Mouse (Mus musculus) granulocyte monocyte progenitor cell, adult 5-6 weeks (primary cell): ENCODE measurements around the gene Slc37a1. TPM values are rescaled to one million over a fixed set of nuclear protein-coding genes. Genes with fewer than 3 reads are reported as not detected.
A peak's percentile ranks its signal among the peaks of the same experiment; 100 is the strongest.

Experiments
- ATAC-seq: replicated peaks from 2 replicates; pipeline ENCODE4 v1.8.0; 2016; ENCODE audit warnings: mild to moderate bottlenecking, moderate TSS enrichment, inconsistent platforms; ENCODE audit not compliant: poor library complexity, severe bottlenecking
- total RNA-seq, 2 experiments: library from RNA; stranded (forward) in 1 of 2; stranded (reverse) in 1 of 2; fragments of 200-712, 200-1000 nt in 1 of 2; fragments of >200 nt in 1 of 2; fragmentation: Nextera tagmentation in 1 of 2; gene quantifications; 2 replicates each; pipeline ENCODE4 v1.2.3; 2014 to 2017

The Slc37a1 gene
- total RNA-seq (2014; fragmentation: Nextera tagmentation) (6.2 and 8.0 TPM in 2 replicates), total RNA-seq (2017) (7.4 and 8.4 TPM in 2 replicates)

- no peak for ATAC-seq
Observed at GRCm38 (mm10) chr17:31286492-31286891, at the start of gene Slc37a1. Slc37a1 (plus strand) TSS chr17:31286792.

- no peak for ATAC-seq
Observed at GRCm38 (mm10) chr17:31238234-31239020, 48.2 kb upstream of the Slc37a1 start.

- no peak for ATAC-seq
Observed at GRCm38 (mm10) chr17:31241156-31241555, 45.4 kb upstream of the Slc37a1 start.

- ATAC-seq: no peak
Observed at GRCm38 (mm10) chr17:31242764-31243163, 43.8 kb upstream of the Slc37a1 start.

- peak; percentile 27; the same call in 1 of the 2 replicates for ATAC-seq
Observed at GRCm38 (mm10) chr17:31245321-31245720, 41.3 kb upstream of the Slc37a1 start.

GRCm38 (mm10) chr17:31247144-31247543, 39.4 kb upstream of the Slc37a1 start:
- no peak for ATAC-seq

GRCm38 (mm10) chr17:31253951-31254350, 32.6 kb upstream of the Slc37a1 start:
- ATAC-seq: no peak

GRCm38 (mm10) chr17:31254463-31254931, 32.1 kb upstream of the Slc37a1 start:
- peak; percentile 86 for ATAC-seq

GRCm38 (mm10) chr17:31257149-31257548, 29.4 kb upstream of the Slc37a1 start:
- no peak for ATAC-seq

GRCm38 (mm10) chr17:31257898-31258297, 28.7 kb upstream of the Slc37a1 start:
- no peak for ATAC-seq

- no peak for ATAC-seq
Observed at GRCm38 (mm10) chr17:31258310-31258865, 28.2 kb upstream of the Slc37a1 start.

- no peak for ATAC-seq
Observed at GRCm38 (mm10) chr17:31259145-31259544, 27.4 kb upstream of the Slc37a1 start.

- ATAC-seq: no peak
Observed at GRCm38 (mm10) chr17:31259825-31260224, 26.8 kb upstream of the Slc37a1 start.

GRCm38 (mm10) chr17:31260430-31260829, 26.2 kb upstream of the Slc37a1 start:
- no peak for ATAC-seq

GRCm38 (mm10) chr17:31261352-31261751, 25.2 kb upstream of the Slc37a1 start:
- no peak for ATAC-seq

GRCm38 (mm10) chr17:31262715-31263114, 23.9 kb upstream of the Slc37a1 start:
- ATAC-seq: no peak

- ATAC-seq: no peak
Observed at GRCm38 (mm10) chr17:31263770-31264169, 22.8 kb upstream of the Slc37a1 start.

- no peak for ATAC-seq
Observed at GRCm38 (mm10) chr17:31264372-31264771, 22.2 kb upstream of the Slc37a1 start.

GRCm38 (mm10) chr17:31265171-31265572, 21.4 kb upstream of the Slc37a1 start:
- peak; percentile 62; the same call in 1 of the 2 replicates for ATAC-seq

GRCm38 (mm10) chr17:31265831-31266230, 20.8 kb upstream of the Slc37a1 start:
- no peak for ATAC-seq

GRCm38 (mm10) chr17:31266321-31266950, 20.2 kb upstream of the Slc37a1 start:
- ATAC-seq: peak; percentile 27; the same call in 1 of the 2 replicates
